Mouse (Mus musculus) thymus, postnatal 14 days (tissue): ENCODE data around the gene Ankrd31.

Source experiments
- DNase-seq: peaks from one replicate; pipeline ENCODE4 v3.0.0; 2021

Gene Ankrd31

GRCm38 (mm10) chr13:96943571-96943970 lies 195.5 kb downstream of the Ankrd31 start:
- no peak for DNase-seq

DNA sequence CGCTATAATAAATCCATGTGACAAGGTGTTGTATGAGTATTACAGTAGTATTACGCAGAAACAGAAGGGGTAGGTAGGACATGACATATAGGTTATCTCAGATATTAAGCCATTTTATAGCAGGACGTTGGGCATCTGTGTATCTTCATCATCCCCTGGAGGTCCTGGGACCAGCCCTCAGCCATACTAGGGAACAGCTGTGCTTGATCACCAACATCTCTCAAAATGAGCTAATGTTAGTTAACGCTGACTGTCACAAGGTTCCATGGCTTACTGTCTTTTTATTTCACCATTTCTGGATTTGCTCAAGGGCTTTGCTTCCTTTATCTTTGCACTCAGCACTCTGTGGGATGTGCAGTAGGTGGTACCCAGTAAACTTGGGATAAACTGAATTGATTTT lies 197.7 kb downstream of the Ankrd31 start:
- DNase-seq = no peak

- DNase-seq = no peak
Observed at GRCm38 (mm10) chr13:96947722-96948121, 199.7 kb downstream of the Ankrd31 start.

- no peak for DNase-seq
Observed at GRCm38 (mm10) chr13:96951880-96952279, 203.8 kb downstream of the Ankrd31 start.

GRCm38 (mm10) chr13:96956466-96956865 lies 208.4 kb downstream of the Ankrd31 start:
- DNase-seq = peak; percentile 87
